Mouse (Mus musculus): ENCODE data around the gene A830018L16Rik. TPM values are rescaled to one million over a fixed set of nuclear protein-coding genes. Genes with fewer than 3 reads are reported as not detected.
"Not testable (repeated sequence)": the region's sequence is repeated elsewhere in the genome, so short reads cannot be mapped to it uniquely, and the experiment has no call there.

A830018L16Rik gene
- total RNA-seq, 2 experiments from 2014 or later: 111 to 113 TPM

DNA sequence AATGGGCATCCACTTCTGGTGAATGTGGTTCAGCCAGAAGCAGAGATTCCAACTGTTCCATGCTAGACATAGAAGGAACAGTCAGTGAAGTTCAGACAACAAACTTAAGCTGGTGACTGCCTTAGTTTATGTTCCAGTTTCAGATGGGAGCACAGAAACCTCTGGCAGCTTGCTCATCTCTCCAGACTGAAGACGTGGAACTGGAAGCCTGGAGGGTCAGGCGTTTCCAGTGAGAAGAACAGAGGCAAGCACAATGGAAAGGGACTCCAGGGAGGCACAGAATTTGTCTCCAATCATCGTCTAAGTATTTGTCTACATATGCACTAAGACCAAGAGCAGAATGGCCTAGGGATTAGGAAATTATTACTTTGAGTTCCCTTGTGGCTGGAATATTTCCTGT lies 576.1 kb downstream of the A830018L16Rik start:
- no peak for DNase-seq (ENCODE audit: extremely low spot score in 1 of 2, low spot score in 1 of 2)

DNA sequence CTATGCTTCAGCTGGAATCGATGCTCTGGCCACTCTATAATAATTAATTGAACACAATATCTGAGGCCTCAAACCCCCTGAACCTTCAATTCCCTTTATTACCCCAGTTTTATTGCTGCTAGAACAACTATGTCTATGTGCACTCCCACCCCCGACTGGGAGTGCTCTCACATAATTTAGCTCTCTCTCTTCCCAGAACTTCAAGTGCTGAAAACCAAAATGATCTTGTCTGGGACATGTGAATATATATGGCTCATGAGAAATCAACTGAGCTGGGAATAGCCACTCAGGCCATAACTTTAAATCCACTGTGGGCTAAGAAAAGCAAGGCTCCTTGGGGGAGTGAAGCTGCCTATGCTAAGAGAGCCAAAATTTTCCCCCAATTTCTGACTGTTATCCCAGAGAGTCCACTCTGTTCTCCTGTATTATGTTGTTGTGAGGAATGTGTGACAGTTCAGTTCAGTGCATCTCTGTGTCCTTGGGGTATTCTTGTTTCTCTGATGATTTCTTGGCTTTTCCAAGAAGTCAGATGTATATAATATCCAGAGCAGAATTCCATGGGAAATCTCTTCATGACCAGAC lies 582.5 kb downstream of the A830018L16Rik start:
- DNase-seq (ENCODE audit: extremely low spot score in 1 of 2, low spot score in 1 of 2): no peak

DNA sequence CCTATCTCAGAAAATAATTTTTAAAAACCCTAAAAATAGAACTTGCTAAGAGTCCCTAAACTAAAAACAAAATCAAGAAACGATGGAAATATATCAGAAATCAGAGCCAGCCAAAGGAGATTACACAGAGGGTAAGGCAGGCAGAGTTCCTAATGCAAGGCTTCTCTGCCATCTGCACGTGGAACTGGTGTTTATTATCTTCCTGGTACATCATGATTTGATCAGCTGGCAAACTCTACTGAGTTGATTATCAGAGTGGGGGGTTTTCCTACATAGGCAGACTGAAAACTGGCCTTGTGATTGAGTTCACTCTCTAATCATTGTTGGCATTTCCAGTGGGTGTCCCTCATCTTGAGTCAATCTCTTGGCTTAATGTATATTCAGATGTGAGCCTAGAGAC lies 583.7 kb downstream of the A830018L16Rik start:
- no peak for DNase-seq (ENCODE audit: extremely low spot score in 1 of 2, low spot score in 1 of 2)

DNA sequence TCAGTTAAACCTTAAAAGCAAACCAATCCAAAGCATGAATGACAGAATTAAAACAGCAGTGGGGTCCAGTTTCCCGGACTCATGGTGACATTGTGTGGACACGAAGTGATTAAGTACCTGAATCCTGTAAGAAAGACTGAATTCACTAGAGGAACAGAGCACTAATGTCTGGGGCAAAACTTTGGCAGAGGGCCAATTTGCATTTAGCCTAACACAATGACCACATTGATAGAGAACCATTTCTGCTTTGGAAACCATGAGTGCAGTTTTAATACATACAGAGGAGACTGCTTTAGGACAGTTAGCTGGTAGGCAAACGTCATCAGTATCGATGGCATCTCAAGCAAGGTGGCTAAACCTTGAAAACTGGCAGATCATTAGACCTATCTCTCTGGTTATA lies 586.7 kb downstream of the A830018L16Rik start:
- no peak for DNase-seq (ENCODE audit: extremely low spot score in 1 of 2, low spot score in 1 of 2)

DNA sequence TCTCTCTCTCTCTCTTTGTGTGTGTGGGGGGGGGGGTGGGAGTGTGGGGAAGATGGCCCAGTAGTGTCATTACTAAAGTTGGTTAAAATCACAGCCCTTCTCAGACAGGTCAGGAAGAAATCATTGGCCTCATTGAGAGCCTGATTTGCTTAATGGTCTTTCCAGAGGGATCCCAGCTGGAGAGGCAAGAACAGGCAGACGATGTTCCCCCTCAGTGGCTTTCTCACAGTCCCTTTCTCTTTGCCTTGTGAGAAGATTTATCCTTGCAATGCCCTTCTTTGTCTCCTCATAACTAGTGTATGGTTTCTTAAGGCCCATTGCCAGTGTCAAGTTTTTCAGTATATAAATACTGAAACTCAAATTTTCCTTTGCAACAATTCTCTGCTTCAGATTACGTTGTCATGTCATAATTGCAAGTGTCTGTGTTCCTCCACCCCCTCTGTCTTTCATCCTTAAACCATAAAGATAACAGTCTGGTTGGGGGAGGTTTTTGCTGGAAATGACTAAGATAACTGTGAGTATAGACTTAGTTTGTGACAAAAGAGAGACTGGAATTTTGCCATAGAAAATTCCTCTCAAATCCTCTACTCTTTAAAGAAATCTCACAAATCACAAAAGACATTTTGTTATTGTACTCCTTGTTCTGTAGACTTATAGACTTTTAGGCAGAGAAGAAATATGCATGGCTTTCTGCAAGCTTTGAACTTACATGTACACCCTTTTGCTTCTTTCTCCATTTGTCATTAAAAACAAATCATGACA lies 595.1 kb downstream of the A830018L16Rik start:
- no peak for DNase-seq (ENCODE audit: extremely low spot score in 1 of 2, low spot score in 1 of 2)

DNA sequence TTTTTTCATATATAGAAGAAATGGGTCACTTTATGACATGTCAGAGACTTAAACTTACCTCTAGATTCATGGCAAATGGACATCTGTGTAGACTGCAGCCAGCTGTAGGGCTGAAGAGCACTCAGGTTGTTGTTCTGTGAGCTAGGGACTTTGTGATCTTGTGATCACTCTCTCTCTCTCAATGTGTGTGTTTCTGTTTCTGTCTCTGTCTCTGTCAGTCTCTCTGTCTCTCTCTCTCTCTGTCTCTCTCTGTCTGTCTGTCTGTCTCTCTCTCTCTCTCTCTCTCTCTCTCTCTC lies 595.6 kb downstream of the A830018L16Rik start:
- DNase-seq (ENCODE audit: extremely low spot score in 1 of 2, low spot score in 1 of 2): no peak

DNA sequence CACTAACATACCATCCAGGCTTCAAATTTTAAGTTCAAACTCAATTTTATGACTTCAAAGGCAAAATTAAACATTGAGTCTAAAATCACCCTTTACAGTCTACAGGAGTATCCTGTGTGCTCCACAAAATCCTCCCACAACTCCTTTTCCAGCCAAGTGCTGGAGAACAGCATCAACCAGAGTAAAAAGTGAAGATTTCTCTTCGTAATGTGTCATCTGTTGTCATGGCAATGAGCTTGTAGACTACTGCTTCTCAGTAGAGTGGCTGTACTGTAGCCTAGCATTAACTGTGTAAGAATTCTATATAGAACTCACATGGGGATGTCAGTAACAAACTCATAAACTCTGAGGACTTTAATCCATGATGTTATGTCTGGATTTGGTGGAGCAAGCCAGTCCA lies 596.7 kb downstream of the A830018L16Rik start:
- no peak for DNase-seq (ENCODE audit: extremely low spot score in 1 of 2, low spot score in 1 of 2)

DNA sequence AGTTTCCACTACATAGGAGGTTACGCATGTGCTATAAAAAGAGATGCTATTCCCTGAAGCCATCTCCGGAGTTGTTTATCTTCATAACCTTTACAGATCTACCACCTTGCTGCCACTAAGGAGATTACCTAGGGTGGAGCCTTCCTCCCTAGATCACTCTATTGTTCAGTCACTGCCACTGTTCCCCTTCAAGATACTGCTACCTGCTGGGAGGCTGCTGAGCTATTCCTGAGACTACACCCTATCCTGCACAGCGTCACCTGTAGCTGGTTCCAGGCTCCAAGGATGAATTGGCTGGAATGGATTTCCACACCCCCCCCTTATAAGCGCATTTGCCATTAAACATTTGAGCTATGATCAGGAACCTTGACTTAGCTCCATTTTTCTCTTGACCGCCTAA lies 606.7 kb downstream of the A830018L16Rik start:
- DNase-seq (ENCODE audit: extremely low spot score in 1 of 2, low spot score in 1 of 2): not testable (repeated sequence)

All from layer of hippocampus, postnatal 25 days (tissue).